Mouse (Mus musculus) urinary bladder, adult 18-20 months (tissue): ENCODE data around the gene Zfp362.
A peak's percentile ranks its signal among the peaks of the same experiment; 100 is the strongest.

Experiments
- DNase-seq, 2 experiments: peaks; one replicate each; pipeline ENCODE4 v3.0.0; 2022; ENCODE audit warnings: low spot score in 2 of 2, mixed read lengths in 2 of 2

The Zfp362 gene

GRCm38 (mm10) chr4:128806043-128806826 lies at the start of gene Zfp362:
Gene Zfp362 (minus strand): TSS chr4:128806045.
- peak in 1 of 2 experiments; percentile 36 for DNase-seq

GRCm38 (mm10) chr4:128855613-128856040 lies 49.8 kb upstream of the Zfp362 start:
- peak; percentile 78 to 90 for DNase-seq

- no peak for DNase-seq
These were observed 47.3 kb upstream of the Zfp362 start for GRCm38 (mm10) chr4:128853117-128853516.

- no peak for DNase-seq
These were observed 46.5 kb upstream of the Zfp362 start for GRCm38 (mm10) chr4:128852266-128852887.

GRCm38 (mm10) chr4:128849686-128850085 lies 43.8 kb upstream of the Zfp362 start:
- DNase-seq, result no peak

DNA sequence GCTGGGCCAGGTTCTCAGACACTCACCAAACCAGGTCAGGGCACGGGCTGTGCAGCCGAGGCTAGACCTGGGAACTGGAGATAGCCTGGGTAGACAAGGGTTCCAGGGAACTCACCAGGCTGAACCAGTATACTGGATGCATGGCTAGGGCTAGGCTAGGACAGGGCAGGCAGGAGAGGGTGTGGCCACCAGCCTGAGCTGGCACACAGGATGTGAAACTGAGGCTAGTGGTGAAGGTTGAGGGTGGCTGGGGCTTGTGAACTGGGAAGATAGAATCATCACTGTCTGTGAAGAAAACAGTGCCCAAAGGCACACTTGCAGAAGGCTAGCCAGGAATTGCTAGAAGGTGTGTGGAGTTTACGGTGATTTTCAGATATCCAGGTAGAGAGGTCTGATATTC lies 43.1 kb upstream of the Zfp362 start:
- DNase-seq, result no peak

- no peak for DNase-seq
These were observed 39.6 kb upstream of the Zfp362 start for GRCm38 (mm10) chr4:128845367-128845973.

- DNase-seq, result no peak
These were observed 38.7 kb upstream of the Zfp362 start for GRCm38 (mm10) chr4:128844566-128844965.

DNA sequence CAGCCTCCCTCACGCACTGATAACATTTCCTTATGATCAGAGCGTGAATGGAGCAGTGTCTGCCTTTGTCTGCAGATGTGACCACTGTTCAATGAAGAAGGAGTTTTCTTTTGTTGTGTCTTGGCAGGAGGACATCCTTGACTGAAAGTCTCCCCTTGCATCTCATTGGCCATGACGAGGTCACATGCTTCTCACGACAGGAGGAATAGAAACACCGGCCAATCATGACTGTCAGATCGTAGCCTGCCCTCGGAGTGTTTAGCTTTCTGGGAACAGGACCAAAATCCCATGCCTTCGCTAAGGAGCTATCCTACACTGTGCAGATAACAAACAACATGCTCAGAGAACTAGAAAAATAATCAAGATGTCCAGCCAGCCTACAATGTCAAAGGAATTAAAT lies 35.4 kb upstream of the Zfp362 start:
- DNase-seq, result no peak

GRCm38 (mm10) chr4:128839811-128840738 lies 34.2 kb upstream of the Zfp362 start:
- DNase-seq, result no peak

DNA sequence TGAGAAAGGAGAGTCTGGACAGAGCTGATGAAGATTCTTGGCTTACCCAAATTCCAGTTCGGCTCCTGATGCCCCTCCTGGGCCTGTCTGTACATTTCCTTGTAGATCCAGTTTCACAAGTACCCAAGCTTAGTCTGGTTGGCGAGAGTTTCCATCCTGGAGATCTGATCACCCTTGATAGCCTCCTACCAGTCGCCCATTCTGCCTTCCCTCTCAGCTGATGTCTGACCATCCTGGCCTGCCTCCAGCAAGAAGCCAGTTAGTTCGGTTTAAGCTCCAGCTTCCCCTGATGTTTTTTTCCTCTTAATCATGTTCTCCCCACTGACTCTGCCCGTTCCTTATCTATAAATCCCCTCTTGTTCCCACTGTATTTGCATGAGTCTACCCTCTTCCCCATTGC lies 32.4 kb upstream of the Zfp362 start:
- peak in 1 of 2 experiments; percentile 30 for DNase-seq

DNA sequence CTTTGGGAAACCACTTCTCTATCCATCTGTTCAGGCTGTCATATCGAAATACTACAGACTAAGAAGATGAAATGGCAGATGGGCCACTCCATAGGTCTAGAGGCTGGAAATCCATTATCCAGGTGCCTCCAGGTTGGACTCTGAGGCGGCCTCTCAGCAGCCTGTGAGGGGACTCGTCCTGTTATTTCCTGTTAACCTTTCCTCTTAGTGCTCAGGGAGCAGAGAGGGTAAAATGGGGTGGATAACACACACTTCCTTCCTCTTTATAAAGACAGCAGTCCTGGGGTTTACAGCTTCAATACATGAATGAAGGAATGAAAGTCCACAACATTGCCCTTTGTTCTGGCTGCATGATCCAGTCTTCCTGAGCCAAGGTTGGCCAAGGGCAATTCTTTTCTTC lies 18.3 kb upstream of the Zfp362 start:
- no peak for DNase-seq

DNA sequence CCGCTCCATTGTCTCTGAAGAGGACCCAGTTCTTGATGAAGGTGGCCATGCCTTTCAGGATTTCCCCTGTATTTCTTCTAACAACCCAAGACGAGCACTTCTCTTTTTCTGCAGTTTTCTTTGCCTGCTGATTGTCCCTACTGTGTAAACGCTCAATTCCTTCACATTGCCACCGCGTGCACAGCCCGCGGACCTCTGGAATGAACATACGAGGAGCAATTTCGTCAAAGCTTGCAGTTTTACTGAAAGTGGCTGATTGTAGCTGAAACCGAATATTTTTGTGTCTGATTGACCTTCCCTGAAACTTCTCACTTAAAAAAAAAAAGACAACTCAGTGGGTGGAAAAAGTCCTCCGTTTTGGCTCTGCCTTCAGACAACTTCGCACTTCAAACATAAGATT lies 14.7 kb upstream of the Zfp362 start:
- DNase-seq, result no peak

DNA sequence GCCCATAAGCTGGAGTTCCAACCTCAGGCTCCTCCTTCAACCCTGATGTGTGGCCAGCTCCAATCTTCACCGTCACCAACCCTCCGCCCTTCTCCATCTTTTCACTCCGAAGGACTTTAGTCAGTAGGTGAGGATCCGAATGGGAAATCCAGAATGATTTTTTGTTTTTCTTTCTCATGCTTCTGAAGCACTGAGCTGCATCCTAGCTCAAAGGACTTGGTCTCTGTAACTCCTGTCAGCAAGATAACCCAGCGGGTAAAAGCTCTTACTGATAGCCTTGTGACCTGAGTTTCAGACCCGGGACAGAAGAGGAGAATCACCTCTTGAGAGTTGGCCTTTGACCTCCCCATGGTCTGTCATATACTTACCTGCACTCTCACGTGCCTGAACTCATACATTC lies 11.2 kb upstream of the Zfp362 start:
- no peak for DNase-seq

DNA sequence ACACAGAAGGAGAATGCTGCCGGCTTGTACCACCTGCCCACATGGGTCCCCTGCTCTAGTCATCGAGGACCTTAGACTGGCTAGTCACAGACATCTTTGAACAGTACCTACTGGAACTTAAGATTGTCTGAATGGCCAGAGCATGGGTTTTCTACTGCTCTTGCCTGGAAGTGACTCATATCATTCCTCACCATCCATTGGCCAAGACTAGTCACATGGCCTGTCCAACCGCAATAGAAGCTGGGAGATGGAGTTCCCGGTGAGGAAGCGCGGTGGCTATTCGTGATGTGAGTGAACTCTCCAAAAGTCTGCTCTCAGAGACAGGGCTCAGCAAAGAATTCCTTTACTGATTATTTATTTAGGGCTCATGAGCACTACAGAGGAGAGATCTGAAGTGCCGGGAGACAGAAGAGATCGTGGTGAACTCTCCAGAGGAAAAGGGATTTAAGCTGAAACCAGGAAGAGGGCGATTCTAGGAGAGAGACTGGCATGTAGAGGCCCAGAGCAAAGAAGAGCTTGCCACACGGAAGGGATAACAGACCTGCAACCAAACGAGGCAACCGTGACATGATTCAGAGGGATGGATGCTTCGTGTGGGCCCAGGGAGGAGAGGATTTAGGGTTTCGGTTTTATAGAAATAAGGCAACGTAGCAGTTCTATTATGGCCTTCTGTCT lies 5.7 kb upstream of the Zfp362 start:
- peak; percentile 54 to 75 for DNase-seq

DNA sequence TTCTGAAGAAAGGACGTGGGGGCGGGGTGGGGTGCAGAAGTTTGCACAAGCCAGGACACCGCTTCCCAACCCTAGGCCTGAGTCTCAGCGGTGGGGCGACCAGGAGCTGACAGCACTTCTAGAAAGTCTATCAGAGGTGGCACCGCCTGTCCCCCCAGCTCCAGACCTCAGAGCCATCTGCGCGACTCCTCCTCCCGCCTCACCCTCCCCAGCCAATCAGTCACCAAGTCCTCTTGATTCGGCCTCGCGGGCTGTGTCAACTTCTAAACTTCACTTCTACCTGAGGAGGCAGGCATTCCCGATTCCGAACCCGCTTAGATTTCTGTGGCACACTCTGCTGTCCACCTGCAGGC lies 958 bp upstream of the Zfp362 start:
- DNase-seq, result peak; percentile 55 to 69

DNA sequence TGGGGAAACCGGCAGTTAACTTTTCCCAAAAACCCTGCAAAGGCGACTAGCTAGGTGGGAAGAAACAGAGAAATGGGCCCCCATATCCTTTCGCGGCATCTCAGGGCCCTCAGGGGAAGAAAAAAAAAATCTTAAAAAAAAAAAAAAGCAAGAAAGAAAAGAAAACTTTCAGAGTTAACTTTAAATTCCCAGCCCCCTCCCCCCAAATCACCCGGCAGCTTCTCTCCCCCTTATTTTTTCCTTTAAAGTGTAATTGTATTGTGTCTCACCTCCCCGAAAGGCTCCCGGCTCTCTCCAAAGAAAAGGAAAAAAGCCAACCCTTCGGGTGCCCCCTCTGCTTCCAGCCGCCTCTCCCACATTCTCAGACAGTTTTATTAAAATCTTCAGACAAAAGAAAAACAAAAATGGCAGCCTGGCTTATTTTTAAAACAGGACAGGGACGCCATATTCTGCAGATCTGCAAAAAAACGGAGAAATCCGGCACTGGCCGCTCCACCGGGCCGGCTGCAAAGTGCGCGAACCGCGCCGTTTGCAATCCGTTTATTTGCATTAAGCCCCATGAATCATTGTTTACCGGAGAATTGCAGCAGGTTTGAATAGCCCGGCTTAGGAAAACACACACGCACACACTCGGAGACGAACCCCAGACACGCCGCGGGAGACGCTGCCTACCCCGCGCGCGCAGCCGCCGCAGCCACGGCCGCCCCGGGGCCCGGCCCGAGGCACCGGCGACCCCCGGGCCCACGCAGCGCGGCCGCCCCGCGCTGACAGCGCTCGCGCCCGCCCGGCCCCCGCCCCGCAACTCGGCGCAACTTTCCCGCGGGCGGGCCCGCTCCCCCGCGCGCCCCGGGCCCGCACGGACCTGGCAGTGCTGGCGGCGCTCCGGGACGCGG lies 449 bp downstream of the Zfp362 start:
- DNase-seq, result peak; percentile 49 to 63

DNA sequence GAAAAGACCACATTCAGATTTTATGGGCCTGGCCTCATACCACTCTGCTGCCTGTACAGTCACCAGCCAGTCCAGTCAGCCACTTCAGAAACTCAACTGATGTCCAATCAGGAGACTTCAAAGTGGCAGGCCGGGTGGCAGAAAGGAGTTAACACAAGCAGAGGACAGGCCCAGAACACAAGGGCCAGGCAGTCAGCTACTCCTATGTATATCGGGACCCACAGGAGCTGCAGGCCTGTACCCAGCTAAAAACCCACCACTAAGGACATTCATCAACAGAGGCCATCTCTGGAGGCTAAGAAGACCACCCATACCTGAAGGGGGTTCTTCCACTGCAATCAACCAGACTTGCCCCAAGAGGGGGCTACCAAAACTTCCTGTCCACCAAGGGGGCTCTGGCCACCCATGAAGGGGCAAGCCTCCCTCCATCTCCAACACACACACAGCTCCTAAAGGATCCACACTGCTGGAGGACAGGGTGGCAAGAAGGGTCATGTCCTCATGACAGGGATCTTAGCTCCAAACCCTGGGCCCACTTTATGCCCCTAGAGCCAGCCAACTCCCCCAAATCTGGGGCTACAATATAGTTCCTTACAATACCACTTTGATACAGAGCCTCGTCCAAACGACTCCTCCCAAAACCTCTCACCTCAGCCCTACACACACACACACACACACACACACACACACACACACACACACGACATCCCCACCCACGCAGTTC lies 1.3 kb downstream of the Zfp362 start:
- DNase-seq, result no peak

DNA sequence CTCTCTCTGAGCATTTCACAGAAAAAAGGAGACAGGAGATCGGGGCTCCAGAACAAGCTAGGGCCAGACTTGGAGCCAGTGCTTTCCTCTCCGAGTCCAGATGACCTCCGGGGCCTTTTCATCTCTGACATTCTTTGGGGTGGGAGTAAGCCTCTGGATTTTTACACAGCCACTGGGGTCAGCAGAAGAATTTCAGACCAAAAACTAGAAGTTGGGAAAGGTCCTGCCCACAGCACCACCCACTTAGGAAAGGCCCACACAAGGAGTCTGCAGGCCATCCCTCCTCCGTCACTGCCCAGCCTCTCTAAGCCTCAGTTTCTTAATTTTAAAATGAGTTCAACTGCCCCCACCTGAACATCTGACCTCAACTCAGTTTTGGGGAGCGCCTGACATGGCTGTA lies 2.3 kb downstream of the Zfp362 start:
- DNase-seq, result no peak
